Mouse (Mus musculus): ENCODE measurements around the gene Utp3.
"Not testable (repeated sequence)": the region's sequence is repeated elsewhere in the genome, so short reads cannot be mapped to it uniquely, and the experiment has no call there.

Gene Utp3

GRCm38 (mm10) chr5:88554086-88554886 is at the start of gene Utp3:
Gene Utp3 (plus strand): TSS chr5:88554462.
- peak; percentile 88 for DNase-seq (ENCODE audit: low spot score)

GRCm38 (mm10) chr5:88508555-88508954 is 45.7 kb upstream of the Utp3 start:
- no peak for DNase-seq (ENCODE audit: low spot score)

GRCm38 (mm10) chr5:88508990-88509389 is 45.3 kb upstream of the Utp3 start:
- DNase-seq (ENCODE audit: low spot score): no peak

- no peak for DNase-seq (ENCODE audit: low spot score)
Observed at GRCm38 (mm10) chr5:88519232-88519631, 35.0 kb upstream of the Utp3 start.

- no peak for DNase-seq (ENCODE audit: low spot score)
Observed at GRCm38 (mm10) chr5:88527657-88528056, 26.6 kb upstream of the Utp3 start, which contains the start of gene Jchain. Gene Jchain (minus strand): TSS chr5:88527891.

GRCm38 (mm10) chr5:88530908-88531307 is 23.4 kb upstream of the Utp3 start:
- DNase-seq (ENCODE audit: low spot score): no peak

GRCm38 (mm10) chr5:88534697-88535096 is 19.6 kb upstream of the Utp3 start:
- no peak for DNase-seq (ENCODE audit: low spot score)

- DNase-seq (ENCODE audit: low spot score): no peak
Observed at GRCm38 (mm10) chr5:88540845-88541244, 13.4 kb upstream of the Utp3 start.

GRCm38 (mm10) chr5:88542651-88543282 is 11.5 kb upstream of the Utp3 start:
- no peak for DNase-seq (ENCODE audit: low spot score)

- not testable (repeated sequence) for DNase-seq (ENCODE audit: low spot score)
Observed at GRCm38 (mm10) chr5:88544411-88544810, 9.9 kb upstream of the Utp3 start.

- no peak for DNase-seq (ENCODE audit: low spot score)
Observed at GRCm38 (mm10) chr5:88545536-88545935, 8.7 kb upstream of the Utp3 start.

- DNase-seq (ENCODE audit: low spot score): no peak
Observed at GRCm38 (mm10) chr5:88553271-88554085, 784 bp upstream of the Utp3 start.

- DNase-seq (ENCODE audit: low spot score): no peak
Observed at GRCm38 (mm10) chr5:88558991-88559390, 4.7 kb downstream of the Utp3 start.

- no peak for DNase-seq (ENCODE audit: low spot score)
Observed at GRCm38 (mm10) chr5:88561080-88561814, 7.0 kb downstream of the Utp3 start.

- DNase-seq (ENCODE audit: low spot score): no peak
Observed at GRCm38 (mm10) chr5:88562863-88563780, 8.9 kb downstream of the Utp3 start.

GRCm38 (mm10) chr5:88564501-88565147 is 10.4 kb downstream of the Utp3 start, which contains the start of gene Rufy3:
Gene Rufy3 (plus strand): TSS chr5:88565040.
- DNase-seq (ENCODE audit: low spot score): peak; percentile 69

- DNase-seq (ENCODE audit: low spot score): no peak
Observed at GRCm38 (mm10) chr5:88565148-88566033, 11.1 kb downstream of the Utp3 start.

GRCm38 (mm10) chr5:88566034-88566841 is 12.0 kb downstream of the Utp3 start:
- no peak for DNase-seq (ENCODE audit: low spot score)

Data from spleen, adult 12 weeks (tissue).